Mouse (Mus musculus): Measurements from ENCODE around the gene Gtf2a2.

Gtf2a2 gene

DNA sequence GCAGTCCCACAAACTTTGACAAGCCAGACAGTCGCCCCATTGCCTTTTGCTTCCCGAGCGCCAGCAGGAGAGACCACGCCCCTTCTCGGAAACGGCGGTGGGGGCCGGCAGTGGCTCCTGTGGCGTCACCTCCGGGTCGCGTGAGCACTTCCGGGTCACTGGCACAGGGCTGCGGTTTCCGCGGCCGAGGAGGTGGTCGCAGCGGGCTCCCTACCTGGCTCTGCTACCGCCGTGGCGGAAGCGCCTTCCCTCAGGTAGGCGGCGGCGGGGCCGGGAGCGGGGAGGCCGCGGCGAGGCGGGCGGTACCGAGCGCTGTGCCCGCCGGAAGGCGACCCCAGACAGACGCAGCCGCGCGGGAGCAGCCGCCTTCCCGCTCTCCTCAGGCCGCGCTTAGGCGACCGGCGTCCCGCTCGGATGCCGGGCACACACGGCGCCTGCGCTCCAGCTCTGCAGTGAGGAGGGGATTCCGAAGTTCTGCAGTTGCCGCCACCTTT lies at the start of gene Gtf2a2:
Gene Gtf2a2 (plus strand): TSS at position 143 of the 494 bp plus-strand sequence.
- peak; percentile 99 for DNase-seq

GRCm38 (mm10) chr9:69964370-69964769 lies 48.0 kb upstream of the Gtf2a2 start:
- DNase-seq: no peak

DNA sequence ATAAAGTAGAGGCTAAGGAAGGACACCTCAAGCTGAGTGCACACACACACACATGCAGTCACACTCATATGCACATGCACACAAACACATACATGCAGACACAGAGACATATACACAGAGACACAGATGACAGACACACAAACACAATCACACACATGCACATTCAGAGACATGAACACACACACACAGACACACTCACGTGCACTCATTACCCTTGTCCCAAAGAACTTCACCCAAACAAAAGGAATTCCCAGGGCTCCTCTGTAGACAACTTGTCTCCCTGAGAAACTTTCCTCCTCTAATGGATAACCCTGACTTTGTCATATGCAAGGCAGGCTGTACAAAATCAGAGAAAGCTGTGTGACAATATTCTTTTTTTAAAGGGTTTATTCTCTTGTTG lies 26.8 kb upstream of the Gtf2a2 start:
- peak; percentile 55 for DNase-seq

- peak; percentile 74 for DNase-seq
Observed at GRCm38 (mm10) chr9:69986063-69986462, 26.3 kb upstream of the Gtf2a2 start.

- DNase-seq: peak; percentile 82
Observed at GRCm38 (mm10) chr9:69986571-69986970, 25.8 kb upstream of the Gtf2a2 start.

DNA sequence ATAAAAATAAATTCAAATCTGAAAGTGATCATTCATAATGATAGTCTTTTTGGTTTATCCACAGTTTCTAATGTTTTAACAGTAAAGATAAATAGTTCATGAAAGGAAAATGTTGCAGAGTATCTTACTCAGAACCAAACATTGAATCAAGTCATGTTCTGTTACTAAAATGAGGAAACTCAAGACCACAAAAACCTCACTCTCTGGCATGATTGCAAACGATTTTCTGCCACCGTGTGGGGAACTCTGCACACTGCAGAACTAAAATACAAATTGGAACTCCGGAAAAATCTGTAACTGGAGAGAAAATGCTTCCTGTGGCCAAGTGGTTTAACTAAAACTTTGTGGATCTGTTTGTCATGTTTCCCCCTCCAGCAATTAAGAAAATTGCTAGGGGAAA lies 24.8 kb upstream of the Gtf2a2 start:
- DNase-seq: peak; percentile 89

GRCm38 (mm10) chr9:69988706-69989302 lies 23.5 kb upstream of the Gtf2a2 start:
- DNase-seq: peak; percentile 84

DNA sequence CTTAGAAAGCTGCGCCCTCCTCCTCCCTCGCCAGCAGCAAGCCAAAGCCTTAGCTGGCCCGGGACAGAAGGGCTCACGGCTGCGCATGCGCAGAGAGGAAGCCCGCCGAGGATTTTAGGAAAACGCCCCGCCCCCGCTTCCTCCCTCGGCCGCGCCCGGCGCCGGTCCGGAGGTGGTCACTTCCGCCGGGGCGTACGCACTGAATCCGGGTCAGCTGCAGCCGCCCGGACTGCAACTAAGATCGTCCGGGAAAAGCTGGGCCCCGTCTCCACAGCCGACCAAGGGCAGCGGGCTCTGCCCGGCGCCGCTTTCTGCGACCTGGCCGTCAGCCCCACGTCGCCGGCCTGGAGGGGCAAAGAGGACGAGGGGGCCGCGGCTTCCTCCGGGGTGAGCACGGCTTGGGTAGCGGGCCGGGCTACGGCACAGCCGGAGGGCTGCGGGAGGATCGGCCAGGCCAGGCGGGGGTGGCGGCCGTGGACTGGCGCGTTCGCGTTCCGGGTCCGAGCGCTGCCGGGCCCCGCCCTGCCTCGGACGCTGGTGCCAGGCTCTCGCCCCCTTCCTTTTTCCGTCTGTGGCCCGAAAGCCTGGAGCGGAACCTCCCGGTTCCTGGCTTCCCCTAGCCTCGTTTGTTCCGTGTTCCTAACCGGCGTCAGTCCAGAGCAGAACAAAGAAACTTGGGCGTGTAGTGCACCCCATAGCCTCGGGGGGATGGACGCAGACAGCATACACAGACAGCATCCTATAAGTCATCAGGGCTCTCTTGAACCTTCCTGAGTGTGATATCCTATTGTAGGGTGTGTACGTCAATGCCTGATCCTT lies 22.8 kb upstream of the Gtf2a2 start, which contains the start of gene Bnip2:
Gene Bnip2 (plus strand): TSS at position 164 of the 819 bp plus-strand sequence.
- DNase-seq: peak; percentile 100

GRCm38 (mm10) chr9:69990346-69990745 lies 22.0 kb upstream of the Gtf2a2 start:
- peak; percentile 17 for DNase-seq

DNA sequence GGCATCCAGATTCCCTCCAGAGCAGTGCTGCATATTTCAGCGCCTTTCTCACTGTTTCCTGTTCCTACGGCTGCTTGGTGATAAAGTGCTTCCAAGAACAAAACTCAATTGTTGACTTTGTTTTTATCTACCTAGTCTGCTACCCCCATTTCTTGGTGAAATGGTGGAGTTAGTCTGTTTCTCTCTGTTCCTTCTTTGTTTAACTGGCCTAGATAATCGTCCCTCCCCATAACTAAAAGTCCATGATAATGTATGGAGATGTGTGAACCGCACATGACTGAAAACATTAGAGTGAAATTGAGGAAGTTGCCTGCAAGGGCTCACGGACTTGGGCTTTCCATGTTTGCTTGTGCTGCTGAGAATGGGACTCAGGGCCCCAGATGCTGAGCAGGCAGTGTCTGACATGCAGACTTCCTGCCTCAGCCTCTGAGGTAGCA lies 19.5 kb upstream of the Gtf2a2 start:
- DNase-seq: peak; percentile 91

DNA sequence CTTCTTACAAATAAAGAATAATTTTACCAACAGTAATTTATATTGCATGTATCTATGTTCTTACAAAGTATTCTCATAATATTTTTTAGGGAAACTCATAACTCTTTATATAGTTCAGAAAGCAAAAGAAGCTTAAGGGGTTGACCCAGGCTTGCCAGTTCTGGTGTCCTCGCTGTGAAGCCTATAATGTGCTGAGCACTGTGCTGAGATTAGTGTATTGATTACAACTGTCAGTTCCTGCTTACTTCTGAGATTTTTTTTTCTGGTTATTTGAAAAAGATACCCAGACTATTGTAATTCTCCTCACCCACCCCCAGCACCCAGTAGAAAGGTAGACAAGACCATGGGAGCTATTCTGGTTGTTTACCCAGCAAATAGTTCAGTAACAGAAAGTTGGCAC lies 18.9 kb upstream of the Gtf2a2 start:
- peak; percentile 58 for DNase-seq

DNA sequence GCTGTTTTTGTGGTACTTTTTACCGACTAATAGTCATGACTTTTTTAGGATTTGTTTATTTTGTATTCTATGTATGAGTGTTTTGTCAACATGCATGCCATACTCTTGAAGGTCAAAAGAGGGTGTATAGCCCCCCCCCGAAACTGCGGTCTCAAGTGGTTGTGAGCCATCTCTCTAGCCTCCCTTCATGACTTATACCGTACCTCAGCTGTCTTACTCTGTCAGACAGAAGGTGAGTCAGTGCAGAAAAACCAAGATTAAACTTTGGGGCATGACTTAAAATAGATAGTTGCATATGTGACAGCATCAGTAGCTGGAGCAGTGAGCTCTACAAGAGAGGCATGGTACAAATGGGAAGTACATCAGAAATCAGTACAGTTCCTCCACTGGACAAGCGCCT lies 17.8 kb upstream of the Gtf2a2 start:
- DNase-seq: peak; percentile 81

DNA sequence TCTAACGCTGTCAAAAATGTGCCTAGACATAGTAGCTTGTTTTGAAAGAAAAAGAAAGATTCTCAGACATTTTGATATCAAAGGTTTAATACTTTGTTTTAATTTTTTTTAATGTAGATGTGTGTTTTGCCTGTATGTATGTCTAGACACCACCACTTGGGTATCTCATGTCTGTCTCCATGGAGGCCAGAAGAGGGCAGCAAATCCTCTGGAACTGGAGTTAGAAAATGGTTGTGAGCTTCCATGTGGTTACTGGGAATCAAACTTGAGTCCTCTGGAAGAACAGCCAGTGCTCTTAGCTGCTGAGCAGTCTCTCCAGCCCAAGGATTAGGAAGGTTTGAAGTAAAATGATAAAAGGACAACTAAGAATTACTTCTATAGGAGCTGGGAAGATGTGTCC lies 13.0 kb upstream of the Gtf2a2 start:
- peak; percentile 37 for DNase-seq

GRCm38 (mm10) chr9:70003516-70003915 lies 8.8 kb upstream of the Gtf2a2 start:
- DNase-seq: peak; percentile 71

- peak; percentile 84 for DNase-seq
Observed at GRCm38 (mm10) chr9:70006984-70007383, 5.4 kb upstream of the Gtf2a2 start.

DNA sequence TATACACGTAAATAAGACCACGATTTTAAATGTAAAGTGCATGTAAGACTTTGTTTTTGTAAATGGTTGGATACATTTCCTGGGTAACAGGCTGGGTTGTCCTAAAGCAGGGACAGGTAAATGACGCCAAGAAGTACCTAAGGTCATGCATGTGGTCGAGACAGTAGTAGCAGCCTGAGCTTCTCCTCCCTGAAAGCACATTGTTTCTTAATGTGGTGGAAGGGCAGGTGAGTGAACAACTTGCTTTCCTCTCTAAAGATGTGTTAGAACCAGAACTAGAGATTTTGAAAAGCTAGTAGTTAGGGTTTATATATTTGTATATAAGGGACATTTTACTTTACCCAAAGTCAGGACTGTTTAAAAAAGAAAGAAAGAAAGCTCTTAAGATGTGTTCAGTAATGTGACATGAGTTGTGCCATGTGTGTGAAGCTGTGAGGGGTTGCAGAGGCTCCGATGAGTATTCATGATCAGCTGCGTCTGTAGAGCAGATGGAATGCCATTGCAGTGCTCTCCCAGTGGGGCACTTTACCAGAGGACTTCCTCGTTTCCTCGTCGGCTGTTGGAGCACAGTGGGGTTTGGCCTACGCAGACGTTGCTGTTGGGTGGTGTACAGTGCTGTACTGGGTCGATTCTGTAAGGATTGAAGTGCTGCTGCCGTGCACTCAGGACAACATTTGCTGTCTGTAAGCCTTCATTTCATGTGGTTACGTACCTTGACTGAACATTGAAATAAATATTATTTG lies 4.7 kb upstream of the Gtf2a2 start:
- DNase-seq: peak; percentile 81

DNA sequence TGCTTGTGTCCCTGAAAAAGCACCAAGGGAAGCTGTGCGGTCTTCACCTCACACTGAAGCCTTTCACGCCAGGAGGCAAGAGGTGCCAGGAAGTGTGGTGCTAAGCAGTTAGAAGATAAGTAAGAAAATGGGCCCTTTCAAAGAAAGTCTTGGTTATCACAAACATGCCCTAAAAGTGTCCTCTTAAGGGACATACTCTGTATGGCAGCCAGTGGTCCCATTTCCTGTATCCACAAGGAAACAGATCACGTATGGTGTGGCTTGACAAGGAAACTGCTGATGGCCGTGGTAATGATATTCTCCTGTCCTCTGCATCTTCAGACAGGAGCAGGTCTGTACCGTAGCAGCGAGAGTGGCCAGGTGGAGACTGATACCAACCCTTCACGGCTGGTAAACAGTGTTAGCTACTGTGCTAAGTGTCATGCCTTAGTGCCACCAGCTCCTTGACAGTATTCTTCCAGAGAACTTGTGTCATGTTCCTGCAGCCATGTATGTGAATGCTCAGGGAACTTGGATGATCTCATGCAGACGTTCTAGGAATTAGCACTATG lies 2.5 kb upstream of the Gtf2a2 start:
- DNase-seq: peak; percentile 80

DNA sequence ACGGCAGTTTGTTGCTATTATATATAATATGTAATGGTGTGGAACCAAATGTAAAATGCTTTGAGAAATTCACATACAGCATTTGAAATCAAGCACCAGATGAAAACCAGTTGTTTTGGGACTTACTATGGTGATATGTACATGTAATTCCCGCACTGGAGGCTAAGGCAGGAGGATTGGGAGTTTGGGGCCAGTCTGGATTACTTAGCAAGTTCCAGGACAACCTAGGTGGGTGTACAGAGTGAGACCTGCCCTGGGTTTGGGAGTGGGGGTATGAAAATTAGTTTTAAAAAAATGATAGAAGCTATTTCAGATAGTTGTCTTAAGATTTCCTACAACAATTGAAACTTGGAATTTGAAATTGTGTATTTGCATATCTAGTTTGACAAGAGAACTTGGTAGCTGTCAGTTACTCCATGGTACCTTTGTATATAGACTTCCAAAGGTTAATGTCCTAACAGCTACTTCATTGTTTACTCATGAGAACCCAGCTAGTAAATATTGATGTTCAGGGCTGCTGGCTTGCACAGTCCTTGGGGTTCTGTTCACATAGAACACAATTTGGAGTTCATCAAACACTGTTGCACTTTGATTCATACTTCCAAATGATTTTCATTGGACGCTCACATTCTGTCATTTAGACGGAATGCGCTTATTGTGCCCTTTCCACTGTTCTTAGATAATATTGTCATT lies 1.4 kb upstream of the Gtf2a2 start:
- peak; percentile 56 for DNase-seq

DNA sequence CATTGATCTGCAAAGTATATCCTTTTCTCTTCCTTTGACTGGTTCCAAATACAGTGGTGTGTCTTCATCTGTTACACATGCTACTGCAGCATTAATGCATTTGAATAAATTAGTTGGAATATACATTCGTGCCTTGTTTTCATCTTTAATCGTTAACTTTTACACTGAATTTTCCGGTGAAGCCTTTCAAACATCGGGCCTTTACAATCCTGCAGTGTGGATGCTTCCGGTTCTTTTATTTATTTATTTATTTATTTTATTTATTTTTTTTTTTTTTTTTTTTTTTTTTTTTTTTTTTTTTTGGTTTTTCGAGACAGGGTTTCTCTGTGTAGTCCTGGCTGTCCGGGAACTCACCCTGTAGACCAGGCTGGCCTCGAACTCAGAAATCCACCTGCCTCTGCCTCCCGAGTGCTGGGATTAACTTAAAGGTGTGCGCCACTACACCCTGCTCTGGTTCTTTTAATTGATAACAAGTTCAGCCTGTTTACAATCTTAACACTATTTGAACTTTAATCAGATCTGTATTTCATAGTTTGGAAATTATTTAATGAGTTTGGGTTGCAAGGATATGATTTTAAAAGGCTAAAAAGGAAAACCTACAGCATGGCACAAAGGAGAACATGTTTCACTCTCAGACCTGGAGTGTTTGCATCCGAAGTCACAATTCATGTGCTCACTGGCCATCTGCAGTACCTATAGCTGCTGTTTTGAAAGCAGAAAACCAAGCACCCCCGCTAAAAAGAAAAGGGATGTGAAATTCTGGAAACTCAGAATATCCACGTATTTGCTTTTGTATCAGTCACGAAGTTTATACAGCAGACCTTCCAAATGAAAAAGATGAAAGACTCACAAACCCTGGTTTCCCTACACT lies 578 bp upstream of the Gtf2a2 start:
- DNase-seq: peak; percentile 88

GRCm38 (mm10) chr9:70015632-70016031 lies 3.3 kb downstream of the Gtf2a2 start:
- no peak for DNase-seq

DNA sequence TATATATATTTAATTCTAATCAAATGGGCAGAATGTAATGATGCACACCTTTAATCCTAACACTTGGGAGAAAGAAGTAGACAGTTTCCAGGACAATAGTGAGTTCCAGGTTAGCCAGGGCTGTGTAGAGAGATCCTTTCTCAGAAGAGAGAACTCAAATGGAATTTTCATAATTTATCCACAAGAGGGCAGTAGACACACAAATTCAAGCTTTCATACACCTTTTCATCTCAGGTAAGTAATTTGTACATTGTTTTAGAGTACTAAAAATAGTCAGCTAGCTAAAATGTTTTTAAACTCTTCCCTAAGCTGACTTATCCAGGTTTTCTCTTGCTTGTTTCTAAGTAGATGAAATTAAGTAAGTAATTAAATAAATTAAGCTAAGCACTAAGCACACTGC lies 6.5 kb downstream of the Gtf2a2 start:
- DNase-seq: no peak

Measured in heart, adult 11 months (tissue).